Mouse (Mus musculus) hindbrain, embryonic 13.5 days (tissue): Measurements from ENCODE around the gene Cnot1. TPM values are rescaled to one million over a fixed set of nuclear protein-coding genes. Genes with fewer than 3 reads are reported as not detected.
A peak's percentile ranks its signal among the peaks of the same experiment; 100 is the strongest.
"Not testable (repeated sequence)": the region's sequence is repeated elsewhere in the genome, so short reads cannot be mapped to it uniquely, and the experiment has no call there.

Experiments
- ATAC-seq: fragments of 200-750 bp; cut with Nextera tagmentation; 2 replicates; pipeline ENCODE4 v1.8.0; 2017; ENCODE audit warnings: moderate TSS enrichment; ENCODE audit not compliant: low FRiP score
- H3K27ac ChIP-seq: fragments of 300-500 bp; sonication (generic); 2 replicates; pipeline ENCODE4 v1.5.1; 2015; ENCODE audit warnings: inconsistent platforms, mild to moderate bottlenecking, moderate library complexity
- H3K27me3 ChIP-seq: fragments of 300-500 bp; sonication (generic); 2 replicates; pipeline ENCODE4 v1.6.1; 2015; ENCODE audit warnings: mild to moderate bottlenecking, inconsistent platforms
- H3K36me3 ChIP-seq: fragments of 300-500 bp; sonication (generic); 2 replicates; pipeline ENCODE4 v1.6.1; 2015; ENCODE audit warnings: mild to moderate bottlenecking, inconsistent platforms
- H3K4me1 ChIP-seq: fragments of 300-500 bp; sonication (generic); replicated peaks from 2 replicates; pipeline ENCODE4 v1.6.1; 2015; ENCODE audit warnings: inconsistent platforms
- H3K4me2 ChIP-seq: fragments of 300-500 bp; sonication (generic); 2 replicates; pipeline ENCODE4 v1.6.1; 2015; ENCODE audit warnings: inconsistent platforms, mild to moderate bottlenecking, moderate library complexity
- H3K4me3 ChIP-seq: fragments of 300-500 bp; sonication (generic); 2 replicates; pipeline ENCODE4 v1.5.1; 2015; ENCODE audit warnings: mild to moderate bottlenecking, inconsistent platforms
- H3K9ac ChIP-seq: fragments of 300-500 bp; sonication (generic); 2 replicates; pipeline ENCODE4 v1.6.1; 2015; ENCODE audit warnings: mild to moderate bottlenecking, inconsistent platforms
- H3K9me3 ChIP-seq: fragments of 300-500 bp; sonication (generic); 2 replicates; pipeline ENCODE4 v1.6.1; 2016; ENCODE audit warnings: inconsistent platforms
- WGBS: fragments of 180-500 bp; shearing (Covaris S2); methylation state at CpG from one replicate; pipeline ENCODE4 v1.1.7; 2015; 5-methylcytosine and 5-hydroxymethylcytosine counted together
- polyA plus RNA-seq: library from polyadenylated mRNA; unstranded; fragments of >200 nt; fragmentation: Nextera tagmentation; extraction: Ambion mirVana; gene quantifications from 2 replicates; pipeline ENCODE4 v1.2.1, GENCODE M21; 2015

Gene Cnot1
- polyA plus RNA-seq, 1 experiment from 2014 or later, result 41.0 TPM

GRCm38 (mm10) chr8:95809116-95809515, 1.9 kb upstream of the Cnot1 start:
- WGBS, result 85% methylated on average over 5 of the region's 5 CpGs

GRCm38 (mm10) chr8:95808631-95809030, 1.4 kb upstream of the Cnot1 start:
- H3K9me3 ChIP-seq, result no peaks in the 10 kb centered on the region
- no peaks in the 10 kb centered on the region for H3K36me3 ChIP-seq
- H3K4me1 ChIP-seq, result peaks cover 25% of the 10 kb centered on the region
- H3K9ac ChIP-seq, result no peak overlapping the region
- no peak for ATAC-seq
- no peak overlapping the region for H3K4me2 ChIP-seq
- H3K27ac ChIP-seq, result no peak overlapping the region
- no peaks in the 10 kb centered on the region for H3K27me3 ChIP-seq
- no peak overlapping the region for H3K4me3 ChIP-seq
- 88% methylated on average over 4 of the region's 4 CpGs for whole genome bisulfite sequencing

More at GRCm38 (mm10) chr8:95809116-95809515, 1.9 kb upstream of the Cnot1 start:
- Histone ChIP-seq H3K9ac (no peak overlapping the region), H3K4me3 (no peak overlapping the region), H3K4me1 (peaks cover 21% of the 10 kb centered on the region), H3K9me3 (no peaks in the 10 kb centered on the region), H3K27me3 (no peaks in the 10 kb centered on the region), H3K36me3 (no peaks in the 10 kb centered on the region), H3K4me2 (no peak overlapping the region), H3K27ac (no peak overlapping the region)
- no peak for ATAC-seq

- ATAC-seq, result peak; percentile 95
- Histone ChIP-seq H3K9ac (peak overlapping the region; percentile 63), H3K4me1 (peaks cover 25% of the 10 kb centered on the region), H3K36me3 (no peaks in the 10 kb centered on the region), H3K4me2 (peak overlapping the region; percentile 56), H3K27ac (peak overlapping the region; percentile 96), H3K27me3 (no peaks in the 10 kb centered on the region), H3K9me3 (no peaks in the 10 kb centered on the region), H3K4me3 (peak overlapping the region; percentile 97)
- under 1% methylated on average over 20 of the region's 20 CpGs for WGBS
Measured at GRCm38 (mm10) chr8:95807861-95808260, 597 bp upstream of the Cnot1 start.

DNA sequence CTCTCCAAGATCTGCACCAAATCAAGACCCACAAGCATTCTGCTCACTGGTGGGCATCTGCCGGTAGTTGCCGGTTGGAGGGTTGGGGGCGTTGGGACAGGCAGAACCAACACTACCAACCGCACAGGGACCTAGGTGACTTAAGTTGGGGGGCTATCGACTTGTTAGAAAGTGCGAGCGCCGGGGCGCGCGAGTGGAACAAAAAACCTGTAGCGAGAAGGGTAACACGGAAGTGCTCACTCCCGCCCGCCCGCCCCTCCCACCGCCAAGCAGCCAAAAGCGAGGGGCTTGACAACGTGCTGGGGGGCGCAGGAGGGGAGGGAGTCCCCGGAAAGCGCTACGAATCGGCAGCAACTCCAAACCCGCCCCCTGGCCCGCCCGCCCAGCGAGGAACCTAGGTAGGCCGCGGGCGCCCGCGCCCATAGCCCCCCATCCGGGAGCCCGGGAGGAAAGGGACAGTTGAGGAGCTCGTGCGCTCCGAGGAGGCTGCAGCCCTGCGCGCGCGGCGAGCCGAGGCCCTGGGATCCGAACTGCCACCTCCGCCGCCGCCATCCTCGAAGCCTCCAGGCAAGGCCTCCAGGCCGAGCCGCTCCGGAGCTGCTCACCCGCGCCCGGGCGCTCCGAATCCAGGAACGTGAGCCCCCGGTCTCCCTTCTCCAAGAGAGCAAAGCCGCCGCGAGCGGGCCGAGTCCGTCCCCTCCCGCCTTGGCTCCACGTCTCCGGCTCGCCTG, 638 bp downstream of the Cnot1 start:
- WGBS, result under 1% methylated on average over 61 of the region's 69 CpGs
- Histone ChIP-seq H3K4me3 (peak overlapping the region; percentile 97), H3K4me1 (peaks cover 31% of the 10 kb centered on the region), H3K9me3 (no peaks in the 10 kb centered on the region), H3K4me2 (peak overlapping the region; percentile 97), H3K36me3 (no peaks in the 10 kb centered on the region), H3K27ac (peak overlapping the region; percentile 96), H3K9ac (peak overlapping the region; percentile 97), H3K27me3 (no peaks in the 10 kb centered on the region)
- ATAC-seq, result peak; percentile 6

DNA sequence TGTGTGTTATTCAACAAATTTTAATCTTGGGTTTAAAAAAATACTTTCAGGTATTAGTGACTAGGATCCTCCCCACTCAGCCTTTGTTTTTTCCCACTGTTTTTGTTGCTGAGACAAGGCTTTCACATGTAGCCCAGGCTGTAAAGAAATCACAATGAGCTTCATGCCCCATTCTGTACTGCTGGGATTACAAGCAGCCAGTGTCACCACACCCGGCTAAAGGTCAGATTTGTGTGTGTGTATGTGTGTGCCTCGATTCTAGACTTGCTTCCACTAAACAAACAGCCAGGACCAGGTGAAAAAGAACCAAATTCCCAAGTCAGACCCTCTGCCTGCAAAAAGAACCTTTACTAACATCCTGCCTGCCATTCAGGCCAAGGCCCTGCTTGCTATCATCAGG, 1.8 kb downstream of the Cnot1 start:
- H3K9ac ChIP-seq, result peak overlapping the region; percentile 97
- peak overlapping the region; percentile 97 for H3K4me3 ChIP-seq
- H3K9me3 ChIP-seq, result no peaks in the 10 kb centered on the region
- no peaks in the 10 kb centered on the region; the same call in 1 of the 2 replicates for H3K36me3 ChIP-seq
- peak overlapping the region; percentile 97 for H3K4me2 ChIP-seq
- no peak overlapping the region for H3K27ac ChIP-seq
- no peaks in the 10 kb centered on the region for H3K27me3 ChIP-seq
- ATAC-seq, result no peak
- WGBS, result 77% methylated on average over 2 of the region's 2 CpGs
- peaks cover 36% of the 10 kb centered on the region for H3K4me1 ChIP-seq

DNA sequence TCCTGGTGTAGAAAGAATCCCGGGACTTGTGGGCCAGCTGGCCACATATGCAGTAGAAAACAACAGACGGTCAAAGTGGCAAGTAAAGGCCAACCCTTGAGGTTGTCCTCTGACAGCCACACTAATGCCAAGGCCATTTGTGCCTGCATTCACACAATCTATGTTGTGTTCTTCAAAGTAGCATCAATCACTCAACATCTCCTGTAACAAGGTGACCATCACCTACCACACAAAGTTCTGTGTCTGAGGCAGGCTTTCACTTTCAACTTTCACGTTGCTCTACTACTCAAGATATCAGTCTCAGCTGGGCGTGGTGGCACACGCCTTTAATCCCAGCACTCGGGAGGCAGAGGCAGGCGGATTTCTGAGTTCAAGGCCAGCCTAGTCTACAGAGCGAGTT, 5.0 kb downstream of the Cnot1 start:
- Histone ChIP-seq H3K4me1 (peaks cover 45% of the 10 kb centered on the region), H3K4me2 (no peak overlapping the region), H3K27ac (no peak overlapping the region), H3K36me3 (no peaks in the 10 kb centered on the region; the same call in none of the 2 replicates), H3K9ac (no peak overlapping the region), H3K4me3 (no peak overlapping the region), H3K27me3 (no peaks in the 10 kb centered on the region), H3K9me3 (no peaks in the 10 kb centered on the region)
- 91% methylated on average over 8 of the region's 8 CpGs for WGBS
- ATAC-seq, result no peak

DNA sequence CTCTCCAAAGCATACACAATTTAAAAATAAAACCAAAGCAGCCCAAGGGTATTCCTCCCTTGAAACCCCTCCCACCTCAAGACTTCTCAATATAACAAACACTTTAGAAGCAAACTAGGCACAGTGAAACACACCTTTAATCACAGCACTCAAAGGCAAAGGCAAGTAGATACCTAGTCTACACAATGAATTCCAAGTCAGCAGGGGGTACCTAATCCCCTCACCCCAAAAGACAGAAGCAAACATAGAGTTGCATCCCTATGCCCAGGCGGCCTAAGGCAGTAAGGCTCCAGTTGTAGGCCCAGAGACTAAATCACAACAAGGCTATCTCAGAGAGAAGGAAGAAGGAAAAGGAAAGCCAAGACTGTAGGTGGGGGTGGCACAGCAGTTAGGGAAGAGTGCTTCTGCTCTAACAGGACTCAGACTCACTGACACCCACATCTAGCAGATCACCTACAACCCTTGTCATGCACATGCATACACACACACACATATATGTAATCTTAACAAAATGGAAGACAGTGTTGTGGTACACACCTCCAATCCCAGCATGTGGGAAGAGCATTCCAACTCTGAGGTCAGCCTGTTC, 5.7 kb downstream of the Cnot1 start:
- no peaks in the 10 kb centered on the region; the same call in none of the 2 replicates for H3K36me3 ChIP-seq
- H3K27me3 ChIP-seq, result no peaks in the 10 kb centered on the region
- no peaks in the 10 kb centered on the region for H3K9me3 ChIP-seq
- H3K4me2 ChIP-seq, result no peak overlapping the region
- no peak for ATAC-seq
- peaks cover 45% of the 10 kb centered on the region for H3K4me1 ChIP-seq
- H3K4me3 ChIP-seq, result no peak overlapping the region
- no peak overlapping the region for H3K27ac ChIP-seq
- WGBS, result 88% methylated on average over 1 of the region's 1 CpGs
- H3K9ac ChIP-seq, result no peak overlapping the region

- H3K27me3 ChIP-seq, result no peaks in the 10 kb centered on the region
- H3K4me3 ChIP-seq, result no peak overlapping the region
- 93% methylated on average over 3 of the region's 3 CpGs for WGBS
- H3K36me3 ChIP-seq, result peaks cover 3% of the 10 kb centered on the region
- H3K27ac ChIP-seq, result no peak overlapping the region
- H3K9me3 ChIP-seq, result no peaks in the 10 kb centered on the region
- no peak overlapping the region for H3K9ac ChIP-seq
- no peak for ATAC-seq
- no peak overlapping the region for H3K4me2 ChIP-seq
- peaks cover 34% of the 10 kb centered on the region for H3K4me1 ChIP-seq
Measured at GRCm38 (mm10) chr8:95800353-95800752, 6.9 kb downstream of the Cnot1 start.

DNA sequence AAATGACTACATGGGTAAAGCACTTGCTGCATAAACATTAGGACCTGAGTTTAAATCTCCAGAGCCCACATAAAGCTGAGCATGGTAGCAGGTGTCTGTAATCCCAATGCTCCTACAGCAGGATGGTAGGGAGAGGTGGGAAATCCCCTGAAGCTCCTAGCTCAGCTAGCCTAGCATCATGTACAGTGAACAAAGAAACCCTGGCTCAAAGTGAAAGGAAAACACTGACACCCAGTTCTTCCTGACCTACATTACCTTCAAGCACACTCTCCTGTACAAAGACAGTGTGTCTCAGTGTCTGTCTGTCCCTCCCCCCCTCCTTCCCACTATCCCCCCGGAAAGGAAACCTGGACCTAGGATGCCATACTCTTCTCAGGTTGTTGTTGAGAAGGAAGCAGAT, 7.4 kb downstream of the Cnot1 start:
- H3K27ac ChIP-seq, result no peak overlapping the region
- no peaks in the 10 kb centered on the region for H3K9me3 ChIP-seq
- peaks cover 30% of the 10 kb centered on the region for H3K4me1 ChIP-seq
- WGBS, result 86% methylated on average over 1 of the region's 1 CpGs
- no peak overlapping the region for H3K9ac ChIP-seq
- no peak overlapping the region for H3K4me3 ChIP-seq
- H3K4me2 ChIP-seq, result no peak overlapping the region
- ATAC-seq, result no peak
- peaks cover 3% of the 10 kb centered on the region for H3K36me3 ChIP-seq
- no peaks in the 10 kb centered on the region for H3K27me3 ChIP-seq

DNA sequence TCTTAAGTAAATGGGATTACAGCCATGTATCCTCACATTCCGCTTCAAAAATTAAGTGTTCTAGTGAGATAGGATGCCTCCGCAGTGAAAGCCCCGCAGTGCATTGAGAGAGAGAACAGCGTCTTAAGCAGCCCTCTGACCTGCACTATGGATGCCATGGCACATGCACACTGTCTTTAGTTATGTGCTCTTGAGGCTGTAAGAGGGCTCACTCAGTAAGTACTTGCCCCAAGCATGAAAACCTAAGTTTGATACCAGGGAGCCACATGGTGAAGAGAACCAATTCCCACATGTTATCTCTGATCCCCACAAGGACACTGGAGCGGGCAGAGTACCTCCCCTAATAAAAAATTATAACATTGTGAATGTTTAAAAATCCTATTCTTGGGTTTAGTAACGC, 8.1 kb downstream of the Cnot1 start:
- 97% methylated on average over 6 of the region's 6 CpGs for WGBS
- H3K27me3 ChIP-seq, result no peaks in the 10 kb centered on the region
- no peak overlapping the region for H3K4me3 ChIP-seq
- H3K9ac ChIP-seq, result no peak overlapping the region
- H3K4me1 ChIP-seq, result peaks cover 24% of the 10 kb centered on the region
- no peak overlapping the region for H3K27ac ChIP-seq
- no peaks in the 10 kb centered on the region for H3K9me3 ChIP-seq
- no peak for ATAC-seq
- no peak overlapping the region for H3K4me2 ChIP-seq
- H3K36me3 ChIP-seq, result peaks cover 3% of the 10 kb centered on the region

DNA sequence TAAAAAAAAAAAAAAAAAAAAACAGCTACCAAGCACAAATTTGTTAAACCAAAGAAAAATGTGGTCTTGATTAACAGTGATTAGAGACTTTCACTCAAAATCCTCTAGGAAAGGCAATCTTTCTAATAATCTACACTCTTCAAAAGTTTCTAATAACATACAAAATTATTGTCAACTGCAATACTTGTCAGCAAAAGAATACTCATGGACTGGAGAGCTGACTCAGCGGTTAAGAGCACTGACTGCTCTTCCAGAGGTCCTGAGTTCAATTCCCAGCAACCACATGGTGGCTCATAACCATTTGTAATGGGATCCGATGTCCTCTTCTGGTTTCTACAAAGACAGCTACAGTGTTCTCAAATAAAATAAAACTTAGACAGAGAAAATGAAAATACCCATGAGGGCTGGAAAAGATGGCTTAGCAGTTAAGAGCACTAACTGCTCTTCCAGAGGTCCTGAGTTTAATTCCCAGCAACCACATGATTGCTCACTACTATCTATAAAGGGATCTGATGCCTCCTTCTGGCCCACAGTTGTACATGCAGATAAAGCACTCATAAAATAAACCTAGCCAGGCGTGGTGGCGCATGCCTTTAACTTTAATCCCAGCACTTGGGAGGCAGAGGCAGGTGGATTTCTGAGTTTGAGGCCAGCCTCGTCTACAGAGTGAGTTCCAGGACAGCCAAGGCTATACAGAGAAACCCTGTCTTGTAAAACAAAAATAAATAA, 11.8 kb downstream of the Cnot1 start:
- not testable (repeated sequence) for H3K36me3 ChIP-seq, H3K4me2 ChIP-seq, H3K9me3 ChIP-seq, ATAC-seq, H3K4me3 ChIP-seq, H3K27me3 ChIP-seq, H3K9ac ChIP-seq, H3K27ac ChIP-seq, H3K4me1 ChIP-seq
- WGBS, result 98% methylated on average over 5 of the region's 5 CpGs

- H3K27ac ChIP-seq, result no peak overlapping the region
- 93% methylated on average over 4 of the region's 4 CpGs for WGBS
- H3K27me3 ChIP-seq, result no peaks in the 10 kb centered on the region
- no peak overlapping the region for H3K9ac ChIP-seq
- H3K4me1 ChIP-seq, result no peaks in the 10 kb centered on the region
- no peaks in the 10 kb centered on the region for H3K9me3 ChIP-seq
- no peak overlapping the region for H3K4me2 ChIP-seq
- H3K4me3 ChIP-seq, result no peak overlapping the region
- no peak for ATAC-seq
- peaks cover 64% of the 10 kb centered on the region for H3K36me3 ChIP-seq
Measured at GRCm38 (mm10) chr8:95785591-95785990, 21.7 kb downstream of the Cnot1 start.
